Comparison of ENCODE assay signal across 17 mouse cellular contexts in the genomic region with DNA sequence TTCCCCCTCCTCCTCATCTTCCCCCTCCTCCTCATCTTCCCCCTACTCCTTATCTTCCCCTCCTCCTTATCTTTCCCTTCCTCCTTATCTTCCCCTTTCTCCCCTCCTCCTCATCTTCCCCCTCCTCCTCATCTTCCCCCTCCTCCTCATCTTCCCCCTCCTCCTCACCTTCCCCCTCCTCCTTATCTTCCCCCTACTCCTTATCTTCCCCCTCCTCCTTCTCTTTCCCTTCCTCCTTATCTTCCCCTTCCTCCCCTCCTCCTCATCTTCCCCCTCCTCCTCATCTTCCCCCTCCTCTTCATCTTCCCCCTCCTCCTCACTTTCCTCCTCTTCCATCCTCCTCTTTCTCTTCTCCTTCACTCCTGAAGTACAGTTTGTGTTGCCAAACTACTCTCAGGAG. TPM values are rescaled to one million over a fixed set of nuclear protein-coding genes. Genes with fewer than 3 reads are reported as not detected.
"Had no signal": no experiment of that assay in that cellular context is flagged by ENCODE, and none has a peak within 500 bp of the region (broad histone marks: within the 10 kb centered on the region; RNA-seq: fewer than 3 reads in every experiment).

No protein-coding gene starts in this region.

- DNase-seq: right cerebral cortex, postnatal 14 days; thymus, adult 2 months had no signal

- H3K9me3 ChIP-seq: lung, embryonic 15.5 days; midbrain, embryonic 13.5 days; midbrain, embryonic 15.5 days; neural tube, embryonic 12.5 days; stomach, embryonic 15.5 days had no signal

- H3K4me1 ChIP-seq: midbrain, embryonic 13.5 days; midbrain, embryonic 15.5 days; neural tube, embryonic 12.5 days; stomach, embryonic 15.5 days had no signal

- H3K36me3 ChIP-seq: lung, embryonic 15.5 days; midbrain, embryonic 13.5 days; midbrain, embryonic 15.5 days; neural tube, embryonic 12.5 days; stomach, embryonic 15.5 days had no signal

- H3K9ac ChIP-seq: lung, embryonic 15.5 days; midbrain, embryonic 13.5 days; midbrain, embryonic 15.5 days; neural tube, embryonic 12.5 days; stomach, embryonic 15.5 days had no signal

- H3K27me3 ChIP-seq: megakaryocyte, embryonic 14.5 days; midbrain, embryonic 13.5 days; midbrain, embryonic 15.5 days; neural tube, embryonic 12.5 days; stomach, embryonic 15.5 days had no signal

- H3K4me3 ChIP-seq: lung, embryonic 15.5 days; megakaryocyte, embryonic 14.5 days; midbrain, embryonic 13.5 days; midbrain, embryonic 15.5 days; neural tube, embryonic 12.5 days; stomach, embryonic 15.5 days had no signal

- ATAC-seq: midbrain, embryonic 13.5 days; midbrain, embryonic 15.5 days had no signal

- H3K4me2 ChIP-seq: lung, embryonic 15.5 days; midbrain, embryonic 11.5 days; midbrain, embryonic 13.5 days; midbrain, embryonic 15.5 days; neural tube, embryonic 12.5 days; stomach, embryonic 15.5 days had no signal

- H3K27ac ChIP-seq: lung, embryonic 15.5 days; macrophage; midbrain, embryonic 13.5 days; midbrain, embryonic 15.5 days; neural tube, embryonic 12.5 days; stomach, embryonic 15.5 days; stomach, postnatal 0 days had no signal

RNA-seq across cellular contexts. Expression of gene Mlana, which starts 0.8 kb away (rescaled TPM):
- total RNA-seq: megakaryocyte progenitor cell, adult 5-6 weeks; midbrain, postnatal 0 days; monocyte, adult 5-6 weeks; neutrophil, adult 5-6 weeks had no signal
- polyA plus RNA-seq: lung, embryonic 15.5 days; midbrain, embryonic 13.5 days; midbrain, embryonic 15.5 days; midbrain, postnatal 0 days; neural tube, embryonic 12.5 days; neural tube, embryonic 14.5 days; stomach, embryonic 15.5 days; stomach, postnatal 0 days; testis, adult 2 months had no signal
